Mouse (Mus musculus): ENCODE measurements around the gene E130311K13Rik. TPM values are rescaled to one million over a fixed set of nuclear protein-coding genes. Genes with fewer than 3 reads are reported as not detected.

Gene E130311K13Rik
- polyA plus RNA-seq, 1 experiment from 2014 or later: 2.7 TPM

GRCm38 (mm10) chr3:63910301-63910700 lies 19.0 kb downstream of the E130311K13Rik start:
- Histone ChIP-seq H3K27ac (replicated peaks) (no peak overlapping the region), H3K4me3 (no peak overlapping the region), H3K4me1 (peaks cover 3% of the 10 kb centered on the region), H3K9me3 (replicated peaks) (no peaks in the 10 kb centered on the region), H3K27me3 (ENCODE audit: low read depth, poor library complexity, severe bottlenecking) (peaks cover 3% of the 10 kb centered on the region; the same call in 1 of the 2 replicates), H3K36me3 (no peaks in the 10 kb centered on the region)
- no peak for DNase-seq (ENCODE audit: low spot score)
- WGBS: 88% methylated on average over 4 of the region's 4 CpGs

- Histone ChIP-seq H3K36me3 (no peaks in the 10 kb centered on the region), H3K4me1 (peaks cover 36% of the 10 kb centered on the region), H3K9me3 (replicated peaks) (no peaks in the 10 kb centered on the region), H3K27me3 (ENCODE audit: low read depth, poor library complexity, severe bottlenecking) (peaks cover 12% of the 10 kb centered on the region), H3K4me3 (peak overlapping the region; percentile 53), H3K27ac (replicated peaks) (peak overlapping the region; percentile 77)
- DNase-seq (ENCODE audit: low spot score): peak; percentile 31
- WGBS: 3% methylated on average over 18 of the region's 18 CpGs
Observed at GRCm38 (mm10) chr3:63905241-63905640, 24.0 kb downstream of the E130311K13Rik start.

- no peak overlapping the region for H3K27ac ChIP-seq (replicated peaks)
Observed at GRCm38 (mm10) chr3:63904157-63904556, 25.1 kb downstream of the E130311K13Rik start.

GRCm38 (mm10) chr3:63900021-63900571 lies 29.2 kb downstream of the E130311K13Rik start:
- 1% methylated on average over 12 of the region's 12 CpGs for whole genome bisulfite sequencing
- Histone ChIP-seq H3K4me3 (peak overlapping the region; percentile 92), H3K27me3 (ENCODE audit: low read depth, poor library complexity, severe bottlenecking) (peaks cover 7% of the 10 kb centered on the region), H3K27ac (replicated peaks) (peak overlapping the region; percentile 98), H3K4me1 (peaks cover 72% of the 10 kb centered on the region), H3K9me3 (replicated peaks) (no peaks in the 10 kb centered on the region), H3K36me3 (no peaks in the 10 kb centered on the region)
- peak; percentile 68 for DNase-seq (ENCODE audit: low spot score)

More at GRCm38 (mm10) chr3:63904157-63904556, 25.1 kb downstream of the E130311K13Rik start:
- H3K27me3 ChIP-seq (ENCODE audit: low read depth, poor library complexity, severe bottlenecking): peaks cover 12% of the 10 kb centered on the region
- no peaks in the 10 kb centered on the region for H3K9me3 ChIP-seq (replicated peaks)
- no peak overlapping the region for H3K4me3 ChIP-seq
- no peaks in the 10 kb centered on the region for H3K36me3 ChIP-seq
- DNase-seq (ENCODE audit: low spot score): no peak
- WGBS: 75% methylated on average over 2 of the region's 2 CpGs
- peaks cover 46% of the 10 kb centered on the region for H3K4me1 ChIP-seq

GRCm38 (mm10) chr3:63899309-63899695 lies 30.0 kb downstream of the E130311K13Rik start, which contains the start of gene Plch1:
Plch1 (minus strand) TSS chr3:63899472.
- peaks cover 4% of the 10 kb centered on the region; the same call in 1 of the 2 replicates for H3K36me3 ChIP-seq
- H3K27ac ChIP-seq (replicated peaks): peak within 1 kb of the TSS; percentile 98
- no peaks in the 10 kb centered on the region for H3K9me3 ChIP-seq (replicated peaks)
- peaks cover 72% of the 10 kb centered on the region for H3K4me1 ChIP-seq
- WGBS: 0% methylated on average over 12 of the region's 12 CpGs
- H3K27me3 ChIP-seq (ENCODE audit: low read depth, poor library complexity, severe bottlenecking): peaks cover 2% of the 10 kb centered on the region; the same call in 1 of the 2 replicates
- DNase-seq (ENCODE audit: low spot score): peak; percentile 94
- peak within 1 kb of the TSS; percentile 92 for H3K4me3 ChIP-seq

- Histone ChIP-seq H3K36me3 (peaks cover 8% of the 10 kb centered on the region; the same call in 1 of the 2 replicates), H3K27ac (replicated peaks) (peak overlapping the region; percentile 98), H3K4me1 (peaks cover 75% of the 10 kb centered on the region), H3K4me3 (peak overlapping the region; percentile 92), H3K27me3 (ENCODE audit: low read depth, poor library complexity, severe bottlenecking) (no peaks in the 10 kb centered on the region), H3K9me3 (replicated peaks) (no peaks in the 10 kb centered on the region)
- DNase-seq (ENCODE audit: low spot score): peak; percentile 91
- under 1% methylated on average over 41 of the region's 41 CpGs for WGBS
Observed at GRCm38 (mm10) chr3:63898581-63899308, 30.5 kb downstream of the E130311K13Rik start.

- peak overlapping the region; percentile 73 for H3K27ac ChIP-seq (replicated peaks)
- H3K4me1 ChIP-seq: peaks cover 84% of the 10 kb centered on the region
Observed at GRCm38 (mm10) chr3:63897177-63897576, 32.1 kb downstream of the E130311K13Rik start.

GRCm38 (mm10) chr3:63896303-63896702 lies 33.0 kb downstream of the E130311K13Rik start:
- Histone ChIP-seq H3K27ac (replicated peaks) (peak overlapping the region; percentile 73), H3K36me3 (peaks cover 15% of the 10 kb centered on the region; the same call in 1 of the 2 replicates), H3K4me3 (peak overlapping the region; percentile 92), H3K4me1 (peaks cover 76% of the 10 kb centered on the region), H3K9me3 (replicated peaks) (no peaks in the 10 kb centered on the region), H3K27me3 (ENCODE audit: low read depth, poor library complexity, severe bottlenecking) (no peaks in the 10 kb centered on the region)
- WGBS: 58% methylated on average over 4 of the region's 4 CpGs
- no peak for DNase-seq (ENCODE audit: low spot score)

More at GRCm38 (mm10) chr3:63897177-63897576, 32.1 kb downstream of the E130311K13Rik start:
- H3K27me3 ChIP-seq (ENCODE audit: low read depth, poor library complexity, severe bottlenecking): no peaks in the 10 kb centered on the region
- no peak for DNase-seq (ENCODE audit: low spot score)
- H3K36me3 ChIP-seq: peaks cover 12% of the 10 kb centered on the region; the same call in 1 of the 2 replicates
- 10% methylated on average over 1 of the region's 1 CpGs for WGBS
- H3K9me3 ChIP-seq (replicated peaks): no peaks in the 10 kb centered on the region
- H3K4me3 ChIP-seq: peak overlapping the region; percentile 92

GRCm38 (mm10) chr3:63895786-63896185 lies 33.5 kb downstream of the E130311K13Rik start:
- Histone ChIP-seq H3K27ac (replicated peaks) (peak overlapping the region; percentile 73), H3K4me1 (peaks cover 70% of the 10 kb centered on the region), H3K36me3 (peaks cover 19% of the 10 kb centered on the region), H3K9me3 (replicated peaks) (0 out of 2 replicates have a peak, but pooled peaks cover under 1% of the 10 kb centered on the region), H3K4me3 (peak overlapping the region; percentile 92), H3K27me3 (ENCODE audit: low read depth, poor library complexity, severe bottlenecking) (no peaks in the 10 kb centered on the region)
- no peak for DNase-seq (ENCODE audit: low spot score)
- 23% methylated on average over 2 of the region's 2 CpGs for WGBS

GRCm38 (mm10) chr3:63893677-63894076 lies 35.6 kb downstream of the E130311K13Rik start:
- H3K4me3 ChIP-seq: no peak overlapping the region
- H3K4me1 ChIP-seq: peaks cover 54% of the 10 kb centered on the region
- no peaks in the 10 kb centered on the region for H3K27me3 ChIP-seq (ENCODE audit: low read depth, poor library complexity, severe bottlenecking)
- H3K27ac ChIP-seq (replicated peaks): no peak overlapping the region
- H3K36me3 ChIP-seq: peaks cover 38% of the 10 kb centered on the region
- 80% methylated on average over 7 of the region's 7 CpGs for WGBS
- 0 out of 2 replicates have a peak, but pooled peaks cover 3% of the 10 kb centered on the region for H3K9me3 ChIP-seq (replicated peaks)
- no peak for DNase-seq (ENCODE audit: low spot score)

GRCm38 (mm10) chr3:63892154-63892553 lies 37.1 kb downstream of the E130311K13Rik start:
- no peak overlapping the region for H3K27ac ChIP-seq (replicated peaks)
- H3K36me3 ChIP-seq: peaks cover 53% of the 10 kb centered on the region
- no peaks in the 10 kb centered on the region for H3K27me3 ChIP-seq (ENCODE audit: low read depth, poor library complexity, severe bottlenecking)
- H3K9me3 ChIP-seq (replicated peaks): 0 out of 2 replicates have a peak, but pooled peaks cover 3% of the 10 kb centered on the region
- H3K4me1 ChIP-seq: peaks cover 44% of the 10 kb centered on the region
- WGBS: 73% methylated on average over 3 of the region's 3 CpGs
- no peak for DNase-seq (ENCODE audit: low spot score)
- no peak overlapping the region for H3K4me3 ChIP-seq

GRCm38 (mm10) chr3:63881065-63881464 lies 48.2 kb downstream of the E130311K13Rik start:
- H3K27ac ChIP-seq (replicated peaks): no peak overlapping the region
- H3K27me3 ChIP-seq (ENCODE audit: low read depth, poor library complexity, severe bottlenecking): no peaks in the 10 kb centered on the region
- H3K4me1 ChIP-seq: peaks cover 28% of the 10 kb centered on the region
- DNase-seq (ENCODE audit: low spot score): no peak
- WGBS: 86% methylated on average over 2 of the region's 2 CpGs
- H3K4me3 ChIP-seq: no peak overlapping the region
- peaks cover 15% of the 10 kb centered on the region for H3K9me3 ChIP-seq (replicated peaks)
- peaks cover 45% of the 10 kb centered on the region for H3K36me3 ChIP-seq

All from midbrain, embryonic 10.5 days (tissue).